Mouse (Mus musculus) bone marrow macrophage, adult 2 months (primary cell): ENCODE data around the gene Ahdc1. TPM values are rescaled to one million over a fixed set of nuclear protein-coding genes. Genes with fewer than 3 reads are reported as not detected.

Source experiments
- H3K27ac ChIP-seq: 2 replicates; pipeline ENCODE4 v1.5.1; 2012; ENCODE audit warnings: low read depth, low read length; ENCODE audit not compliant: insufficient read depth
- H3K4me1 ChIP-seq: 2 replicates; pipeline ENCODE4 v1.6.1; 2012; ENCODE audit warnings: low read length; ENCODE audit not compliant: control insufficient read depth, insufficient read depth
- H3K4me3 ChIP-seq: 2 replicates; pipeline ENCODE4 v1.5.1; 2012; ENCODE audit warnings: mild to moderate bottlenecking, low read length, moderate library complexity; ENCODE audit not compliant: insufficient read depth
- CTCF ChIP-seq: IDR thresholded peaks from 2 replicates; pipeline ENCODE4 v1.5.1; 2012; ENCODE audit warnings: low read depth, mild to moderate bottlenecking, low read length, moderate library complexity
- POLR2A ChIP-seq: IDR thresholded peaks from 2 replicates; pipeline ENCODE4 v1.6.1; 2012; ENCODE audit warnings: mild to moderate bottlenecking, low read depth, low read length, borderline replicate concordance
- polyA plus RNA-seq: library from polyadenylated mRNA; stranded (reverse); fragments of >200 nt; gene quantifications from 2 replicates; pipeline ENCODE4 v1.2.4, GENCODE M21; 2012; ENCODE audit not compliant: missing spikeins, insufficient read depth, insufficient read length

The Ahdc1 gene
- polyA plus RNA-seq, 1 experiment = 5.5 TPM

DNA sequence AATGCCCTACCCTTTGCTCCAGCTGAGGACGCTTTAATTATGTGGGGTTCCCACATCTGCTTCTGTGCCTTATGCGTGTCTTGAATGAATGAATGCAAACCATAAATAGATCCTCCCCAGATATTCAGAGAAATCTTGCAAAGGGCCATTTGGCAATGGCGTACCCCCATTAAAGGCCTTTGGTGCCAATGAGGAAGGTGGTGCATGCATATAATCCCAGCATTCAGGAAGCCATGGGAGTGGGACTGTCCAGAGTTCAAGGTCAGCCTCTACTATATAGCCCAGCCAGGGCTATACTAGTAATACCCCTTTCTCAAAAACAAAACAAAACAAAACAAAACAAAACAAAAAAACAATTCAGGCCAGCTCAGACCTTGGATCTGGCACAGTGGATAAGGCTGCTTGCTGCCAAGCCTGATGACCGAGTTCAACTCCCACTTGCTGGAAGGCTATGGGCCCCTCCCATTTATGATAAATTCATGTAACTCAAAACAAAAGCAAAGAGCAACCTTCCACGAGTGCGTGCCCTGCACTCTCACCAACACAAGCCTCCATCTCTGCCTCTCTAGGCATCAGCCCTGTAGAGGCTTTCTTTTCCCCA is 107.8 kb downstream of the Ahdc1 start:
- Histone ChIP-seq H3K4me3 (no peak overlapping the region), H3K4me1 (peaks cover 10% of the 10 kb centered on the region), H3K27ac (no peak overlapping the region)
- TF ChIP-seq POLR2A = no peak
- no peak for TF ChIP-seq CTCF

DNA sequence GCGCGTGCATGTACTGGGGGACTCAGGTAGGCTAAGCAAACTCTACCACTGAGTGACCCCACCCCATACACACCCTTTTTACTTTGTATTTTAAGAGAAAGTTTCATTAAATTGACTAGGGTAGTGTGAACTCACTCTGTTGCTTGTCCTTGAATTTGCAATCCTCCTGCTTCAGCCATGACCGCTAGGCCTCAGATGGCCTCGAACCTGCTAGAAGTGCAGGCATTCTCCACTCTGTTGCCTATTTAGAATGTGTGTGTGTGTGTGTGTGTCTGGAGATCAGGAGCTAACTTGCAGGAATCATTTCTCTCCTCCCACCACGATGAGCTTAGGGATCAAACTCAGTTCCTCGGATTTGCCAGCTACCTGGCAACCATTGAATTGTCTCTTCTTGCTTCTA is 108.5 kb downstream of the Ahdc1 start:
- Histone ChIP-seq H3K27ac (no peak overlapping the region), H3K4me3 (no peak overlapping the region), H3K4me1 (peaks cover 10% of the 10 kb centered on the region)
- no peak for TF ChIP-seq CTCF

DNA sequence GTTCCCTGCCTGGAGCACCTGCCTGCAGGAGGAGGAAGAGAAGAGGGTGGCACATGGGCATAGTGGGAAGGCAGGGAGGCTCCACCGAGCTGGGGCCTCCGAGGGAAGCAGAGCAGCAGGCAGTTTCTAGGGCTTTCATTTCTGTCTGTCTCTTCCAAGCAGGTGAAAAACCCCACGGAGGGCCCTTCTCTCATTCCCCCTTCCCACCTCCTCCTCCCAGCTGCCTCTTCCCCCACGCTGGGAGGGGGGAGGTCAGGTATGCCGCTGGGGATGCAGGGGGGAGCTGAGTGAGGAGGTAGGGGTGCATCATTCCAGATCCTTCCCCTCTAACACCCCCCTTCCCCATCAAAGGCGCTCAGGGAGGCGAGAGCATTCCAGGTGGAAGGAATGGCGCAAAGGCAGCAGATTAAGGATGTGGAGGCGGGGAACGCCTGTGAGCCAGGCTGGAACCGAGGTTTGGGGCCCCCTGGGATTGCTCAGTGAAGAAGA is 109.8 kb downstream of the Ahdc1 start:
- H3K4me1 ChIP-seq = peaks cover 10% of the 10 kb centered on the region
- TF ChIP-seq CTCF (no peak), POLR2A (no peak)
- no peak overlapping the region for H3K27ac ChIP-seq
- H3K4me3 ChIP-seq = no peak overlapping the region

DNA sequence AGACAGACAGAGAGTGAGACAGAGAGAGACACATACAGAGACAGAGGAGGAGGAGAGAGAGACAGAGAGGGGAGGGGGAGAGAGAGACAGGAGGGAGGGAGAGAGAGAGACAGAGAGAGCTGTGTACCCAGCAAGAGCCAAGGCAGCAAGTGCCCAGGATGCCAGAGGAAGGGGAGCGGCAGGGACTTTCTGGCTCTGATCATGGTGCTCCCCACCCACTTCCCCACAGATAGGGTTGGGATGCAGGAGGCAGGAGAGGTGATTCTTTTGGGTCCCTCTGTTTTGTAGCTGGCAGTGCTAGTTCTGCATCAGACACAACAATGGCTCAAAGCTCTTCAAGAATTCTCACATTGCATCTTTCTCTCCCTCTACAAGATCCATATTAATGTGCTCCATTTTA is 110.4 kb downstream of the Ahdc1 start:
- Histone ChIP-seq H3K27ac (no peak overlapping the region), H3K4me3 (no peak overlapping the region), H3K4me1 (peaks cover 10% of the 10 kb centered on the region)
- TF ChIP-seq POLR2A (no peak), CTCF (no peak)

DNA sequence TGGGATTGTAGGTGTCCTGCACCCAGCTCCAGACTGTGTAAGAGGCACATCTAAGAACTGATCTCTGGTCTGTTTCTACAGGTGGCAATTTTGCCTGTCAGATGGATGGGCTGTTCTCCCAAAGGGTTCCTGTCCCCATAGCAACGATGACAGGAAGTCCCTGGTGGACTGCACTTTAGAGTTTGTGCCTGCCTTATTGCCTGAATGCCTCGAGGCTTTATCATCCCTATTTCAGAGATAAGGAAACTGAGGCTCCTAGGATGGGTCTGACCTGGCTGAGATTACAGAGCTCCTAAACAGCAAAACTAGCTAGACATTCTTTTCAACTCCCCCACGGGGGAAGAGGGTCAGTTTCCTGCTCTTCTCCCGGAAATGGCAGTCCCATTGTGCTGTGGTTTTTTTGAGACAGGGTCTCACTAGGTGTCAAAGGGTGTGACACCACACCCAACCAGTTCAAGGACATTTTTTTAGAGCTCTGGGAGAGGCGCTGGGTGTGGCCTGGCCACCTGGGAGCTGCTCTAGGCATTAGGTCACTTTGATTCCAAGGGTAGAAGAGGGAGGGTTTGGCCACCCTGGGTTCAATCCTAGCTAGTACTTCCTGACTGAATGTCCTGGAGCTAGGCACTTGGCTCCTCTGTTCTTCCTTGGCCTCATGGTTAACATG is 111.0 kb downstream of the Ahdc1 start:
- Histone ChIP-seq H3K4me3 (no peak overlapping the region), H3K4me1 (peaks cover 6% of the 10 kb centered on the region), H3K27ac (no peak overlapping the region)
- no peak for TF ChIP-seq CTCF
- no peak for TF ChIP-seq POLR2A

DNA sequence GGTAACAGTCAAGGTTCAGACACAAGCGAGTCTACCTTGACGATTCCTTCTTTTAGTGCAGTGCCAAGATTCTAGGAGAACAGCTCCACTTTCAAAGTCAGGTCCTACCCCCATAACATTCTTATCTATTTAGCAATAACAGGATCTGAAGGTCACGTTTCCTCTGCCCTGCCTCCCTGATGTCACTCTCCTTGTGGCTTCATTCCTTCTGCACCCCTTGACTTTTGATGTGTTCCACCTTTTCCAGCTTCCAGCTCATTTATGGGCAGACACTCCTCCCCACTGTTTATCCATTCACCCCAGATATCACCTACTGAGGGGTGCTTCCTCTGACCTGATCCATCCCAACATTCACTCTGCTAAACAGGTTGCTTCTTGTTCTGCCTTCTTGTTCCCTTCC is 116.0 kb downstream of the Ahdc1 start:
- Histone ChIP-seq H3K27ac (no peak overlapping the region), H3K4me3 (no peak overlapping the region), H3K4me1 (peaks cover 6% of the 10 kb centered on the region; the same call in 1 of the 2 replicates)
- TF ChIP-seq CTCF (no peak), POLR2A (no peak)

Other genes starting within 250 kb of the Ahdc1 start
- gene Rpa2, start 242.9 kb upstream of the Ahdc1 start, polyA plus RNA-seq = 18.4 and 21.8 TPM in 2 replicates
- 132 and 141 TPM in 2 replicates for gene Themis2, start 214.9 kb upstream of the Ahdc1 start, polyA plus RNA-seq
- 24.3 and 28.5 TPM in 2 replicates for gene Ppp1r8, start 168.1 kb upstream of the Ahdc1 start, polyA plus RNA-seq
- 78.3 and 87.6 TPM in 2 replicates for gene Stx12, start 126.8 kb upstream of the Ahdc1 start, polyA plus RNA-seq
- gene Fam76a, start 88.7 kb upstream of the Ahdc1 start, polyA plus RNA-seq = 36.3 and 37.6 TPM in 2 replicates
- 24.3 and 26.0 TPM in 2 replicates for gene Fgr, start 37.2 kb upstream of the Ahdc1 start, polyA plus RNA-seq
- gene Wasf2, start 119.2 kb downstream of the Ahdc1 start, polyA plus RNA-seq = 133 and 150 TPM in 2 replicates
- gene Cd164l2, start 200.9 kb downstream of the Ahdc1 start, polyA plus RNA-seq = not detected in 2 replicates
- not detected in 2 replicates for gene Gpr3, start 201.3 kb downstream of the Ahdc1 start, polyA plus RNA-seq
- gene Map3k6, start 229.6 kb downstream of the Ahdc1 start, polyA plus RNA-seq = 1.2 and 1.6 TPM in 2 replicates